Mouse (Mus musculus) regulatory T cell (primary cell): ENCODE data around the gene Vrk3.
"Not testable (repeated sequence)": the region's sequence is repeated elsewhere in the genome, so short reads cannot be mapped to it uniquely, and the experiment has no call there.

ENCODE experiments used
- in situ Hi-C: fragments of 300-600 bp; cut with MboI, MseI; formaldehyde crosslinking; loops from one replicate; pipeline ENCODE4 v1.15.1; 2025; ENCODE audit warnings: high pct_unique_total_duplicates

The Vrk3 gene

DNA sequence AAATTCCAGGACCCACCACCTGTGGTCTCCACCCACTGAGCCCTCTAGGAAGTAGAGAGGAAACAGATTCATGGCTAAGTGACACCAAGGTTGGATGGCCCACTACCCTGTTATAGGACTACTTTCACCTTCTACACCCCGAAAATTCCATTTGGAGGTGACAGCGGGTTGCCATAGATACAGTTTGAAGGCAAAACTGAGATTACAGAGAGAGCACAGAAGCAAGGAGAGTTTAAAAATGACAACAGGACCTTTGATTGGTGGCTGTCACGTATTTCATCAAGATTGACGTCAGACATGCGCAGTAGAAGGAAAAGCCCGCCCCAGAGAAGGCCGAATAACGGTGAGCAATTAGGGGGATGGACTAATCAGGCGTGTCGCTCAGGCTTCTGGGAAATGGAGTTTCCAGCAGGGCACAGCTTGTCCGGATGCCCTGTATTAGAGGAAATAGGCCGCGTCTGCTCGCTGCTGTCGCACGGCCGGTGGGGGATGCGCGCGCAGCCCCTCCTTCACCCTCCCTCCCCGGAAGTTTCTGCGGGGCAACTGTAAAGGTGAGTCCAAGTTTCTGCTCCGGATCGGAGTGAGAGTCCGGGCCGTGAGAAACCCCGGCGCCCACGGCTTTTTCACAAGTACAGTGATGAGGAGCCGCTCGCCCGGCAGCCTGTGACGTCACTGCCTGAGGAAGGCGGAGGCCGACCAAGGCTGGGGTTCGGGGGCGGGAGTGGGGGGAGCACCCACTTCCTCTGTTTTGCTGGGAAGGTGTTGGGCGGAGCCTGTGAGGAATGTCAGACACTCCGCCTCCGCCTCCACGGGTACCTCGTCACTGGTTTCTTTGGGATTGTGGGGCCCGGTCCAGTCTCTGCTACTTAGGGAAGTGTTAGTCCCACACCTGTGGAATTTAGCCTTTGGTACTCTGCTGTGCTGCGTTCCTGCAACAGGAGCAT lies at the start of gene Vrk3:
Gene Vrk3 (plus strand): TSS at position 313 of the 944 bp plus-strand sequence.
- in situ Hi-C loops: loop anchor here (10.0 kb wide), 1 partner anchor 66 kb away; the partner anchor contains the start of genes Atf5, Il4i1 and Nup62

DNA sequence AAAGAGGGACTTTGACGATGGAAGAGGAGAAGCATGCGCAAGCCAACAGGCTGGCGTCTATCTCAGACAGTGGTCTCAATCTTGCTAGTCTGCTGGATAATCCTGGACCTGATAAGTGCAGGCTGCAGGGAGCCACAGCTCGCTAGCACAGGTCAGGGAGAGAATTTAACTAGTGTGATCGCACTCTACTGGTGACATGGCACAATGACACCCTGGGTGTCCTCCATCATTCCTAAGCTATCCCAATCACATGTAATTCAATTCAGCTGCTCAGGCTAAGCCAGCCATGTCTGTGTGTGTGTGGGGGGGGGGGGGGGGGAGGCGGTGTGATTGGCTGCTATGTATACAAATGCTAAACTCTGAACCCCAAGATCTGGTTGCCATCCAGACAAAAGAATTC lies 46.3 kb upstream of the Vrk3 start:
- in situ Hi-C loops: loop anchor here (10.0 kb wide), 1 partner anchor 1433 kb away; no protein-coding TSS in a partner anchor

DNA sequence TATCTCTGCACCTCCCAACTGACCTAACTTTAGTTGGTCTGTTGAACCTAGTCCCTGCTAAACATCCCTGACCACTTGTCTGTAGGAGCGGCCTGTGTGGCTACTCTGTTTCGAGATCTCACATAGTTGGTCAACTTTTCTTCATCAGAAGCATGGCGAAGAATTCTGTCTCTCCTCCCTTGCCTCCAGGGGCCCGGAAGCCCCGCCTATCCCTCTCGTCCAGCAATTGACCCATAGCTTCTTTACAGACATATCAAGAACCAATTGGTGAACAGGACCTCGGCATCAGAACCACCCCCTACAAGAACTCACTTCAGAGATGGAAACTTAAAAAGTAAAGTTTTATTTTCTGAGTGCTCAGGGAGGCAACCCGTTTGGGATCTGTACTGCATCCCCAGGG lies 45.2 kb upstream of the Vrk3 start:
- in situ Hi-C loops: loop anchor here (10.0 kb wide), 1 partner anchor 1432 kb away; no protein-coding TSS in a partner anchor

DNA sequence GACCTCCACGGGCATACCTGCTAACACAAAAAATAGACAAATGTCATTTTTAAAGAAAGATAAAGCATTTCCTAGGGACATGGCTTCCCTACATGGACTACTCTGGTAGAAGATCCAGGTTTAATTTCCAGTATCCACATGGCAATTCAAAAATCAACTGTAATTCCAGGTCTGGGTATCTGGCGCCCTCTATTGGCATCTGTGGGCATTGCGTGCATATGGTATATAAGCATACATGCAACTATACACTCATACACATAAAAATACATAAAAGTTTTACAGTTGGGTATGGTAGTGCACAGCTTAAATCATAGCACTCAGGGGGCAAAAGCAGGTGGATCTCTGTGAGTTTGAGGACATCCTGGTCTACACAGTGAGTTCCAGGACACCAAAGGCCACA lies 43.9 kb upstream of the Vrk3 start:
- in situ Hi-C loops: loop anchor here (10.0 kb wide), 1 partner anchor 1430 kb away; no protein-coding TSS in a partner anchor

DNA sequence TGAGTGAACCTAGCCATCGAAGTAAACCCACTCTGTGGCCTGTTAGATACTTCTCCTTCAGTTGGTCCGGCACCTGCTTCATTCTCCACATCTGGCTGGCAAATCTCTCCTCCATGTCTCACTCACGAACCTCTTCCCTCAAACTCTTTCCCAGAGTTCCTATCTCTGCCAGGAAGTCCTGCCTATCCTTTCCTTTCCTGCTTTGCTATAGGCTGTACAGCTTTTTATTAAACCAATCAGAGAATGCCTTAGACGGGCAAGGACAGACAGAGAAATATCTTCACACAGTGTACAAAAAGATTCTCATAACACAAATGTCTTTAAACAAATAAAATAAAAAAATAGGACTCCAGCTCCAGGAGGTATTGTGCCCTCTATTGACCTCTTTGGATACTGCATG lies 43.1 kb upstream of the Vrk3 start:
- in situ Hi-C loops: loop anchor here (10.0 kb wide), 1 partner anchor 1430 kb away; no protein-coding TSS in a partner anchor

DNA sequence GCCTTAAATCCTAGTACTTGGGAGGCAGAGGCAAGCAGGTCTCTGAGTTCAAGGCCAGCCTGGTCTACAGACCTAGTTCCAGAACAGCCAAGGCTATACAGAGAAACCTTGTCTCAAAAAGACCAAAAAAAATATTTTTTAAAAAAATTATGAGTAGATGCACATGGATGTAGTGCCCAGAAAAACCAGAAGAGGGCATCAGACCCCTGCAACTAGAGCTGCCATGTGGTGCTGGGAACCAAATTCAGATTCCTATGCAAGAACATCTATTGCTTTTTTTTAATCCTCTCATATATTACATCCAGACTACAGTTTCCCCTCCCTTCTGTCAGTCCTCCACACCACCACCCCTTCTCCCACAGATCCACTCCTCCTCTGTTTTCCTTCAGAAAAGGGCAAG lies 41.9 kb upstream of the Vrk3 start:
- in situ Hi-C loops: loop anchor here (10.0 kb wide), 1 partner anchor 1428 kb away; no protein-coding TSS in a partner anchor

DNA sequence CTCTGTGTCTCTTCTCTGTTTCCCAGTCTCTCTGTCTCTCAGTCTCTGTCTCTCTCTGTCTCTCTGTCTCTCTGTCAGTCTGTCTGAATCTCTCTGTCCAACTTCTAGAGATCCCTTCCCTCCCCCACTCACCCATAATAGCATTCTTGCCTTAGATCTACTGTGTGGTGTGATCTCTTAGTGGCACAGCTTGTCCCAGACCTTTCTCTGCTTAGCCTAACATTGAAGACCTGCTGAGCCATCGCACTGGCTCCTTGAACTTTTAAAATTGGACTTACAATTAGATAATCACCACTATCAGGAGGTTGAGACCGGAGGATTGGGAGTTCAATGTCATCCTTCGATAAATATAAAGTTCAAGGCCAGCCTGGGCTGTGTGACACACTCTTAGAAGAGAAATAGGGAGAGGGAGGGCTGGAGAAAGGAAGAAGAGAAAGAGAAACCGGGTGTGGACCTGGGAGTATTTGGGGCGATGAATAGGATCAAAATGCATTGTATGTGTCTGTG lies 41.0 kb upstream of the Vrk3 start:
- in situ Hi-C loops: loop anchor here (10.0 kb wide), 1 partner anchor 1428 kb away; no protein-coding TSS in a partner anchor

DNA sequence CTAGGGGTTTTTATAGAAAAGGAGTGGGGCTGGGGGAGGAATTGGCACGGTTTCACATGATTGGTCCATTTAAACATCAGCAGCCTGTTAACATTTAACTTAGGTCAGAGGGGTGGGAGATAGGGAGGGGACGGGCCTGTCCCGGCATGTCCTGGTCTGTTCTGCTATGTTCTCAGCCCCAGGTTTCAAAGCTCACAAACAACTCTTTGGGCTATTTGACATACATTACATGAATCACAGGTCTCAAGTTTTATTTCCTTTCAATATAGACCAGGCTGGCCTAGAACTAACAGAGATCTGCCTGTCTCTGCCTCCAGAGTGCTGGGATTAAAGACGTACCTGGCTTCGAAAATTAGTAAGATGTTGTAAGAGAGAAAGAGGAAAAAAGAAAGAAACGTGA lies 40.1 kb upstream of the Vrk3 start:
- in situ Hi-C loops: loop anchor here (10.0 kb wide), 1 partner anchor 1427 kb away; no protein-coding TSS in a partner anchor

DNA sequence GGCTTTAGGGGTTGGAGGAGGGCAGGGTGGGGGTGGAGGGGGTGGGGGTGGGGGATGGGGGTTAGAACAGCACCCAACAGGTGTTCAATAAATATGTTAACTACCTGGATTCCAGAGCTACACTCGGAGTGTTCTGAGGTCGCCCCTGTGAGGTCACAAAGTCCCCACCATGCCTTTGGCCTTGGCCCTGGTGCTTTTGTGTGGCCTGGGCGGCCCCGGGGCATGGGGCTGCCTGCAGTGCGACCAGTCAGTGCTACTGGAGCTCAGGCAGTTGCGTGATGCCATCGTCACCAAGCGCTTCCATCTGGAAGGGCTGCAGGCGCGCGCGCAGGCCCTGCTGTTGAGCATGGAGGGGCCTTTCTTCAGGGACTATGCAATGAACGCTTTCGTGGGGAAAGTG lies 39.6 kb upstream of the Vrk3 start, which contains the start of gene Izumo2:
Gene Izumo2 (plus strand): TSS at position 169 of the 400 bp plus-strand sequence.
- in situ Hi-C loops: loop anchor here (10.0 kb wide), 1 partner anchor 1426 kb away; no protein-coding TSS in a partner anchor

DNA sequence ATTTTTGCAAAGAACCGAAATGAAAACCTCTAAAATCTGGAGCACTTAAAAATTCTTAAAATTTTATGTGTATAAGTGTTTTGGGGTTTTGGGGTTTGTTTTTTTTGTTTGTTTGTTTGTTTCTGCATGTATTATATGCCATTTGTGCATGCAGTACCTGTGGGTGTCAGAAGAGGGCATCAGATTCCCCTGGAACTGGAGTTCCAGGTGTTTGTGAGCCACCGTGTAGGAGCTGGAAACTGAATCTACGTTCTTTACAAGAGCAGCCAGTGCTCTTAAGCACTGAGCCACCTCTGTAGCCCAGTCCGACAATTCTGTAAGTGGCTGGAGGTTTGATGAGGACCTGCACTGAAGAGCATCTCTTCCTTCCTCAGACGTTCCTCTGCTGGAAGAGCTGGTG lies 38.3 kb upstream of the Vrk3 start:
- in situ Hi-C loops: loop anchor here (5.0 to 10.0 kb wide), 2 partner anchors 77 to 1425 kb away; no protein-coding TSS in a partner anchor

DNA sequence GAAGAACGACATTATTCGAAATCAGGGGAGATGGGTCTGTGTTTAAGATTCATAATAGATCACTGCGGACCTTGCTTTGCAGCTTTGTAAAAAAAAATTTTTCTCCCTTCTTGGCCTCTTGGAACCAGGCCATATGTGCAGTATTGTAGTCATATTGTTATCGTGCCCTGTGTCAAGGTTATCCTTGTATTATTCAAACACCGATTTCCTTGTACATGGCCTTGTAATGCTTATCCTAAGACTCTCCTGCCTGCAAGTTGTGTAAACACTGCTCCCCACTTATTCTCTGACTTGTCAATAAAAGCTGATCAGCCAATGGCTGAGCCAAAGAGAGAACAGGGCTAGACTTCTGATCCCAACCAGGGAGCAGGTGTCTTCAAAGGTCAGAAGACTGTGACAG lies 26.2 kb upstream of the Vrk3 start:
- in situ Hi-C loops: loop anchor here (5.0 kb wide), 1 partner anchor 240 kb away; no protein-coding TSS in a partner anchor

DNA sequence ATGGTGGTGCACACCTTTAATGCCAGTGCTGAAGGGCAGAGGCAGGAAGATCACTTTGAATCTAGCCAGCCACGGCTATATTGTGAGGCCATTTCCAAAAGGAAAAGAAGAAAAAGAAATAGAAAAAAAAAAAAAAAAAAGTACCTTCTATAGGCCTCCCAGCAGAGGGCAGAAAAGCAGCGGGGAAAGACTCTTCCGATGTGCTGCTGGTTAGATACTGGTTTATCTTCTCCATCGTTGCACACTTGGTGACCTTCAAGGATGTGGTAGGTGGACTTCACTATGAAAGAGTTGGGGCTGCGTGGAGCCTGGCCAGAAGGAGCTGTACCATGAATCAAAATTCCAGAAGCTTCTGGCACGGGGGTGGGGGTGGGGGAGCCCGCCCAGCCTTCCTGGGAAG lies 23.9 kb upstream of the Vrk3 start:
- in situ Hi-C loops: loop anchor here (5.0 kb wide), 1 partner anchor 238 kb away; no protein-coding TSS in a partner anchor

DNA sequence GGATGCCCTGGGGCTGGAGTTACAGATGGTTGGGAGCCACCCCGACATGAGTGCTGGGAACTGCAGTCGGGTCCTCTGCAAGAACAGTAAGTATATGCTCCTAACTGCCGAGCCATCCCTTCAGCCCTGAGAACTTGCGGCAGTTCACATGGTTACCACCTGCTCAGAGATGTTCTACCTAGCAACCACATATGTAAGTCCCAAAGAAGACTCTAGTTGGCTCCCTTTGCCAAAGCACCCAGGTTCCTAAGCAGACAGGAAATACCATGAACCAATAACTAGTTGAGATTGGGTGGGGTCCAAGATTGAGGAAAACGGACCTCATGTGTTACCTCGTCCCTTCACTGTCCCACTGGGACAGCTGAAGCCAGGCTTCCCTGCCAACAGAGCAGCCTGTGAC lies 21.9 kb upstream of the Vrk3 start:
- in situ Hi-C loops: no loop called here

DNA sequence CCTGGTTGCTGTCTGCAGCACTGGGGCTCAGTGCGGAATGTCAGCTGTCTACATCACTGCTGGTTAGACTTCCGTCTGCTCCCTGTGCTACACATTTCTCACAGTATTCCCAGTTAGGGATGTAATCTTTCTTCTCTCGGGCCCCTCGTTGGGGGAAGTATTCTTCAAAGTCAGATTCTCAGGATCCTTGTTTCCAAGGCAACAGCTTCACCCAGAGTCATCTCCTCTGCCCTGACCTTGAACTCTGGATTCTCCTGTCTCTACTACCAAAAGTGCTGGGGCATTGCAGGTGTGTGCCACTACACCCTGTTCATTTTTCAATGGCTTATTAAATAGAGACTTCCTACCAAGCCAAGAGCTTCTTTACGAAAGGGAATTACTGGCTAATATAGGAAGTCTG lies 21.1 kb upstream of the Vrk3 start:
- in situ Hi-C loops: no loop called here

DNA sequence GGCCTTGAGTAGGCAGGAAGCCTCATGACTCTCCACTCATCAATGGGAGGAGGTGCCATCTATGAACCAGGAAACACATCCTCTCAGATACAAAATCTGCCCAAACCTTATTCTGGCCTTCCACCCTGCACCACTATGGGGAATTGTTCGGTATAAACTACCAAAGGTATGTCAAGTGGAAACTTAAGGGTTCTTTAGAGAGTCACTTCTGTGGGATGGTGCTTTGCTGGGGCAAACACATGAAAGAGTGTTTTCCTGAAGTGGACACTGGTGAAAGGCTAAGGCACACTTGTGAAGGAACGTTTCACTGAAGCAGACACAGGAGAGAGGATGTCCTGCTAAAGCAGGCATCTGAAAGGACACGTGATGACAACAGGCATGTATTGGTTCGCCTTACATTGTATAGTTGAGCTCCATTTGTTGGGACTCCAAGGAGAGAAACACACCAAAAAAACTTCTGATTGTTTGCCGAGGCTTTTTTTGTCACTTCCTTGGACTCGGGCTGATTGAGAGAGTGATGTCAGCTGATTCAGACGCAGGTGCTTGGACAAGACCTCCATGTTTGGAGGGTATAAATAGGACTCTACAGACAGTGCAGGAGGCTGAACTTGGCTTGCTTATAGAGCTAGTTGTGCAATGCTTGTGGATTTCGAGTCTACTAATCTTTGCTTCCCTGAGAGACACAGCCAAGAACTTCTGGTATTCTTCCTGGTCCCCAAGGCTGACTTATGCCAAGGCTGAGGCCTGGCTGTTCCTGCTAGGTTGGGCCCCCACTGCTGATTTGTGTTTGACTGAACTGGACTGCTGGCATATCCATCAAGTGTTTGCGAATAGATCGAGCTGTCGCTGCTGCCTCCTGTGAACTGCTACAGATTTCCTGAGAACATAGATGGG lies 19.9 kb upstream of the Vrk3 start:
- in situ Hi-C loops: no loop called here

DNA sequence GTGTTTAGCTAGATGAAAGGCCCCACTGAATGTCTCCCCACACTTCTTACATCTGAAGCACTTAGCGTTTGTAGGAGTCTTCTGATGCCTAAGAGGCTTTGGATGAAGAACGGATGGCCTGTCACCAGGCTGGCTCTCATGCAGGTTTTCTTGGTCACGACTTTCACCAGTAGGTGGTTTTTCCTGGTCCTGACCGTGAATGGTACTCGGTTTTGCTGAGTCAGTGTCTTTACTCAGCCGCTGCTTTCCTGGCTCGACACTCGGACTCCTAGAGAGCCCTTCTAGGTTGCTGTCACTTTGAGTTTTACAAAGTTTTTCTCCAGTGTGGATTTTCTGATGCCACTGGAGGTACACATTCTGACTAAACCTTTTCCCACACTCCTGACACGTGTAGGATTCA lies 14.5 kb upstream of the Vrk3 start:
- in situ Hi-C loops: no loop called here

DNA sequence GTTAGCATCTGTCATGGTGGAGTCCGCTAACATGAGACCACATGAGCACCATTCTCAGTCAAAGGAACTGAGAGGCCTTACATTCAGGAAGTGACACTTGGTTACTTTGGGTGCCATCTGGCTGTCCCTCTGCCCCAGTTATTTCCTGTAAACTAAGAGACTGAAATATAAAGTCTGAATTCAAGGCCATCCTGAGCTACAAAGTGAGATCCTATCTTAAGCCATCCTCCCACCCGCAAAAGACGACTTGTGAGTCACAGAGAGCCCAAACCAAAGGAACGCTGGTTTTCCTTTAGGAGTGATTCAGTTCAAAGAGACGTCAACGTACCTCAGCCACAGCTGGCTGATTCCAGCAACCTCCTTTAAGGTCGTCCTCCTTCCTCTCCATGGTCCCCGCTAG lies 6.9 kb upstream of the Vrk3 start:
- in situ Hi-C loops: loop anchor here (10.0 kb wide), 1 partner anchor 73 kb away; the partner anchor contains the start of genes Atf5, Il4i1 and Nup62

DNA sequence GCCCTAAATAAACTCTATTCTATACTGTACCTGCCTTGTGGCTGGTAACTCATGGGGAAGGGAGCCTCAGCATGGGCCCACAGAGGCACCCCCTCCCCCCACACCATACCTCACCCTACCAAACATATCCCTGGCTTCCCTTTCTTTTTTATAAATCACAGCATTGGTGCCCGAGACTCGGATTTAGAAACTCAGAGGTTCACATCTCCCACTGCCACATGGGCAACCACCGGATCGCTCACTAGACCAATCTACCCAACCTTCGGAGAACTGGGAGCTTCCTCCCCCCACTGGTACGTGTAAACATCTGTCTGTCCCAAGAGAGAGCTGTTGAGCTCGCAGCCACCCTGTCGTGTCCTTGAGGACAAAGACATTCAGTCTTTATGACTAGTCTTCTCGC lies 3.9 kb upstream of the Vrk3 start:
- in situ Hi-C loops: loop anchor here (10.0 kb wide), 1 partner anchor 71 kb away; the partner anchor contains the start of genes Atf5, Il4i1 and Nup62

DNA sequence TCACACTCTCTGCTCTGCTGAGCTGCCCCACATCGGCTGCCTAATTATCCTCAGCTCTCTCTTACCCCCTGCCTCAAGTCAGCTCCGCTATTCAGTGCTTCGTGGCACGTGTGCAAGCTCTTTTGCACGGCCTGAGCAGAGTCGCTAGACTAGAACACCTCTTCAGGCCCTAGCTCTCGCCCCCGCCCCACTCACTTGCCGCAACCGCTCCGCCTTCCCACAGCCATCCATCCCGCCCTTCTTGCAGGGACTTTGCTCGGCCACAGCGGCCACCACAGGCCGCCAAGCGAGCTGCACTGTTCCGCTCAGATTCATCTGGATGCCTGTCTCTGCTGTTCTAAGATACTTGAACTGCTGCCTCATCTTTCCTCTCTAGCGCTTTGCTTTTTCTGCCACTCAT lies 3.1 kb upstream of the Vrk3 start:
- in situ Hi-C loops: loop anchor here (10.0 kb wide), 1 partner anchor 70 kb away; the partner anchor contains the start of genes Atf5, Il4i1 and Nup62

DNA sequence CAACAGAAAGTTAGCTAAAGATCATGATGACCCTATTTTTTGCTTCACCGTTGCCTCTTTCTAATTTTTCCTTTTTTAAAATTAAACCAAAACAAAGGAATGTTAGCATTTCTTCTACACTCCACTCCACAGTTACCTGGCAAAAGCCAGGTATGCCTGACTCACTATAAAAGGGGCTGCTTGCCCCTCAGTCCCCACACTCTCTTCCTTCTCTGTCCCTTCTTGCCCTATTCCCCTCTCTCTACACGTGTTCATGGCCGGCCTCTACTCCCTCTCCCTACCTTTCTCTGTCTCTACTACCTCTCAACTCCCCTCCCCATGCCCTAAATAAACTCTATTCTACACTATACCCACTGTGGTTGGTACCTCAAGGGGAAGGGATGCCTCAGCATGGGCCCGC lies 1.1 kb upstream of the Vrk3 start:
- in situ Hi-C loops: loop anchor here (10.0 kb wide), 1 partner anchor 68 kb away; the partner anchor contains the start of genes Atf5, Il4i1 and Nup62

DNA sequence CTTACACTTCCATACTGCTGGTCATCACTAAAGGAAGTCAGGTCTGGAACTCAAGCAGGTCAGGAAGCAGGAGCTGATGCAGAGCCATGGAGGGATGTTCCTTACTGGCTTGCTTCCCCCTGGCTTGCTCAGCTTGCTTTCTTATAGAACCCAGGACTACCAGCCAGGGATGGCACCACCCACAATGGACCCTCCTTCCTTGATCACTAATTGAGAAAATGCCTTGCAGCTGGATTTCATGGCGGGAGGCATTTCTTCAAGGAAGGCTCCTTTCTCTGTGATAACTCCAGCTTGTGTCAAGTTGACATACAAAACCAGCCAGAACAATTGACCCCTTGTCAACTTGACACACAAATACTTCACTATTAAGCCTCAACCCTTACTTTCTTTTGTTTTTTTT lies 2.7 kb downstream of the Vrk3 start, which contains the start of gene Zfp473:
Gene Zfp473 (minus strand): TSS at position 101 of the 400 bp plus-strand sequence.
- in situ Hi-C loops: not testable (repeated sequence)
